Mouse (Mus musculus) G1E (cell line): Measurements from ENCODE around the gene Gtf2ird1.
"Not testable (repeated sequence)": the region's sequence is repeated elsewhere in the genome, so short reads cannot be mapped to it uniquely, and the experiment has no call there.

Experiments
- CTCF ChIP-seq: IDR thresholded peaks from 2 replicates; pipeline ENCODE4 v1.5.1; 2012; ENCODE audit warnings: low read depth, low read length, inconsistent platforms, mixed read lengths
- GATA1 ChIP-seq: IDR thresholded peaks from 2 replicates; pipeline ENCODE4 v1.6.1; 2012; ENCODE audit warnings: borderline replicate concordance, low read length, inconsistent platforms, mixed read lengths
- POLR2AphosphoS5 ChIP-seq: IDR thresholded peaks from 2 replicates; pipeline ENCODE4 v1.6.1; 2012; ENCODE audit warnings: low read depth, low read length, inconsistent platforms; ENCODE audit not compliant: insufficient replicate concordance

GRCm38 (mm10) chr5:134475686-134476085 lies 19.2 kb upstream of the Gtf2ird1 start:
- not testable (repeated sequence) for TF ChIP-seq CTCF, POLR2AphosphoS5, GATA1
